Mouse (Mus musculus): ENCODE data around the gene Hrc.

DNA sequence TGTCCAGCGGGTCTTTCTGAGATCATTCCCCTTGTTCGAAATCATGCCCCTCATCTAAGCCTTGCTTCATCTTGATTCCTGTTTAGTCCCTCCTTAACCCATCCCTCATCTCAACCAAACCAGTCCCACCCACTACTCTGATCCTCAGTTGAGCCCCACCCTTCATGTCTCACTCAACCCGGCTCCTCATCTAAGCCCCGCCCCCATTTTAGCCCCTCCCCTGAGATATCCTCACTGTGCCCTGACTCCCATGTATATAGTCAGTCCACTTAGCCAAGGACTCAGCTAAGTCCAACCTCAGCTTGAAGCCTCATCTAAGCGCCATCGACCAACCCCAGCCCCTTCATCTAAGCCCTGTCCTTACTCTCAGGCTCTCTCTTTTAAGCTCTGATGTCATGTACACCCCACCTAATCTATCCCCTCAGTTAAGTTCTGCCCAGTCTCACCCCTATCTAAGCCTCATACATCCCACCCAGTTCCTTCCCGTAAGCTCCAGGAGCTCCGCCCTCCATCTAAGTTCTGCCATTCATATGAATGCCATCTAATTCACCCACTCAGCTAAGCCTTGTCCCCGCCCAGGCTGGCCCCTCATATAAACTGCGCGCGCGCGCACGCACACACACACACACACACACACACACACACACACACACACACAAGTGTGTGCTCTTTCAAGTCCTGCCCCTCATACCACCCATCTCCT lies 20.4 kb downstream of the Hrc start:
- TF ChIP-seq CTCF (conservative IDR thresholded peaks at IDR 0.05; ENCODE audit: low read length) (no peak), POU5F1 (IDR thresholded peaks at IDR 0.05; ENCODE audit: borderline replicate concordance, low read length) (no peak), NANOG (IDR thresholded peaks at IDR 0.05; ENCODE audit: borderline replicate concordance, low read length) (no peak)

All from E14TG2a.4 (cell line).